Comparison of ENCODE assay signal across 25 mouse cellular contexts in the genomic region with DNA sequence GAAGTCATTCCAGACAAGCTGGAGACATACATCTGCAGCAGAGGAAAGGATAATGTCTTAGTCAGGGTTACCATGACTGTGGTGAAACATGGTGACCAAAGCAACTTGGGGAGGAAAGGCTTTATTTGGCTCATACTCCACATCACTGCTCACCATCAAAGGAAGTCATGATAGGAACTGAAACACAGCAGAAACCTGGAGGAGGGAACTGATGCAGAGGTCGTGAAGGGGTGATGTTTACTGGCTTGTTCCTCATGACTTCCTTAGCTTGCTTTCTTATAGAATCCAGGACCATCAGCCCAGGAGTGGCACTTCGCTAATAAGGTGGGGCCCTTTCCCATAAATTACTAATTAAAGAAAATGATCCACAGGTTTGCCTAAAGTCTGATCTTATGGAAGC.
"Had no signal": no experiment of that assay in that cellular context is flagged by ENCODE, and none has a peak within 500 bp of the region (broad histone marks: within the 10 kb centered on the region; RNA-seq: fewer than 3 reads in every experiment).

No protein-coding gene starts in this region.

- H3K4me1 ChIP-seq: embryonic facial prominence, embryonic 10.5 days; embryonic facial prominence, embryonic 12.5 days; embryonic facial prominence, embryonic 13.5 days; embryonic facial prominence, embryonic 15.5 days; forebrain, embryonic 10.5 days; forebrain, embryonic 12.5 days; forebrain, embryonic 13.5 days; forebrain, embryonic 15.5 days had no signal

- H3K4me2 ChIP-seq: embryonic facial prominence, embryonic 12.5 days; embryonic facial prominence, embryonic 13.5 days; embryonic facial prominence, embryonic 15.5 days; forebrain, embryonic 12.5 days; forebrain, embryonic 13.5 days; forebrain, embryonic 15.5 days had no signal

- ATAC-seq: forebrain, embryonic 13.5 days; forebrain, embryonic 14.5 days; forebrain, embryonic 15.5 days; forebrain, embryonic 16.5 days; forebrain, postnatal 0 days had no signal

- H3K4me3 ChIP-seq: embryonic facial prominence, embryonic 10.5 days; embryonic facial prominence, embryonic 12.5 days; embryonic facial prominence, embryonic 13.5 days; embryonic facial prominence, embryonic 15.5 days; erythroblast, embryonic 14.5 days; forebrain, embryonic 10.5 days; forebrain, embryonic 12.5 days; forebrain, embryonic 13.5 days; forebrain, embryonic 15.5 days; gastrocnemius, adult 2 months had no signal

- H3K9ac ChIP-seq: embryonic facial prominence, embryonic 12.5 days; embryonic facial prominence, embryonic 13.5 days; embryonic facial prominence, embryonic 15.5 days; forebrain, embryonic 12.5 days; forebrain, embryonic 13.5 days; forebrain, embryonic 15.5 days; forebrain, postnatal 0 days had no signal

- H3K27me3 ChIP-seq: embryonic facial prominence, embryonic 12.5 days; embryonic facial prominence, embryonic 13.5 days; embryonic facial prominence, embryonic 15.5 days; forebrain, embryonic 12.5 days; forebrain, embryonic 13.5 days; forebrain, embryonic 15.5 days had no signal

- H3K36me3 ChIP-seq: embryonic facial prominence, embryonic 10.5 days; embryonic facial prominence, embryonic 12.5 days; embryonic facial prominence, embryonic 13.5 days; embryonic facial prominence, embryonic 15.5 days; forebrain, embryonic 10.5 days; forebrain, embryonic 12.5 days; forebrain, embryonic 15.5 days had no signal

- DNase-seq: cerebellum, adult 8-10 months; cerebellum, adult 9-10 months; cerebellum, adult 9-11 months; cerebellum, postnatal 10 days; cerebellum, postnatal 14 days; cerebellum, postnatal 25 days; cerebellum, postnatal 36 days; embryo, embryonic 11 days; gastrocnemius, adult 2 months; gastrocnemius, postnatal 10 days; gastrocnemius, postnatal 14 days; gastrocnemius, postnatal 25 days; gastrocnemius, postnatal 36 days had no signal

- H3K9me3 ChIP-seq: embryonic facial prominence, embryonic 10.5 days; embryonic facial prominence, embryonic 12.5 days; embryonic facial prominence, embryonic 13.5 days; embryonic facial prominence, embryonic 15.5 days; forebrain, embryonic 10.5 days; forebrain, embryonic 12.5 days; forebrain, embryonic 13.5 days; forebrain, embryonic 15.5 days had no signal

- H3K27ac ChIP-seq: embryonic facial prominence, embryonic 10.5 days; embryonic facial prominence, embryonic 12.5 days; embryonic facial prominence, embryonic 13.5 days; embryonic facial prominence, embryonic 15.5 days; forebrain, embryonic 10.5 days; forebrain, embryonic 12.5 days; forebrain, embryonic 13.5 days; forebrain, embryonic 15.5 days; gastrocnemius, adult 2 months had no signal
